Mouse (Mus musculus) G1E (cell line): ENCODE results near the gene Mttp.

Source experiments
- CTCF ChIP-seq: IDR thresholded peaks from 2 replicates; pipeline ENCODE4 v1.5.1; 2012; ENCODE audit warnings: low read depth, low read length, inconsistent platforms, mixed read lengths
- POLR2AphosphoS5 ChIP-seq: IDR thresholded peaks from 2 replicates; pipeline ENCODE4 v1.6.1; 2012; ENCODE audit warnings: low read depth, low read length, inconsistent platforms; ENCODE audit not compliant: insufficient replicate concordance

DNA sequence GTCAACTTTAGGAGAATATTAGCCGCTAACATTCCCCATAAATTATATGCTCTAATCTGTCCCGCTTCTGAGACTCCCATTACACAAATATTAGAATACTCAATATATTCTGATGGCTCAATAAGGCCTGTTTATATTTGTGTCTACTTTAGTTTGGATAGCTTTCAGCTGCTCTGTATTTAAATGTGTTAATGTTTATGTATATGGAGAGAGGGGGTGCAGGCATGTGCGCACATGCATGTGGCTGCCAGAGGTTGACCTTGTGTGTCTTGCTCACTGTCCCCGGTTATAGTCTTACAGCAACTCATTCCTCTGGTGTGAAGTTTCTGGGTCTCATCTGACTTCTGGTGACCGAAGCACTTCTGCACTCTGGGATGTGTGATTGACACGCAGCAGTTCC is 30.8 kb upstream of the Mttp start:
- TF ChIP-seq CTCF (no peak), POLR2AphosphoS5 (no peak)
